Mouse (Mus musculus) hindbrain, embryonic 16.5 days (tissue): ENCODE measurements around the gene Mpdz. TPM values are rescaled to one million over a fixed set of nuclear protein-coding genes. Genes with fewer than 3 reads are reported as not detected.

Source experiments
- ATAC-seq: fragments of 200-750 bp; cut with Nextera tagmentation; 2 replicates; pipeline ENCODE4 v1.8.0; 2017; ENCODE audit warnings: moderate TSS enrichment, moderate library complexity
- H3K27ac ChIP-seq: fragments of 300-500 bp; sonication (generic); 2 replicates; pipeline ENCODE4 v1.5.1; 2014; ENCODE audit warnings: low read depth, mild to moderate bottlenecking, control low read depth, low read length, moderate library complexity
- H3K27me3 ChIP-seq: fragments of 300-500 bp; sonication (generic); replicated peaks from 2 replicates; pipeline ENCODE4 v1.6.1; 2014; ENCODE audit warnings: low read length; ENCODE audit not compliant: control insufficient read depth, insufficient read depth
- H3K36me3 ChIP-seq: fragments of 300-500 bp; sonication (generic); 2 replicates; pipeline ENCODE4 v1.6.1; 2014; ENCODE audit warnings: mild to moderate bottlenecking, low read length, moderate library complexity, mixed read lengths; ENCODE audit not compliant: control insufficient read depth, insufficient read depth
- H3K4me1 ChIP-seq: fragments of 300-500 bp; sonication (generic); 2 replicates; pipeline ENCODE4 v1.6.1; 2014; ENCODE audit warnings: low read depth, low read length; ENCODE audit not compliant: control insufficient read depth, insufficient read depth
- H3K4me2 ChIP-seq: fragments of 300-500 bp; sonication (generic); 2 replicates; pipeline ENCODE4 v1.6.1; 2014; ENCODE audit warnings: mild to moderate bottlenecking, low read length, control low read depth, moderate library complexity
- H3K4me3 ChIP-seq: fragments of 300-500 bp; sonication (generic); 2 replicates; pipeline ENCODE4 v1.5.1; 2014; ENCODE audit warnings: mild to moderate bottlenecking, low read length, control low read depth, moderate library complexity
- H3K9ac ChIP-seq: fragments of 300-500 bp; sonication (generic); 2 replicates; pipeline ENCODE4 v1.6.1; 2014; ENCODE audit warnings: low read depth, mild to moderate bottlenecking, control low read depth, low read length, moderate library complexity
- H3K9me3 ChIP-seq: fragments of 300-500 bp; sonication (generic); 2 replicates; pipeline ENCODE4 v1.6.1; 2014; ENCODE audit warnings: mild to moderate bottlenecking, low read length, moderate library complexity; ENCODE audit not compliant: control insufficient read depth
- WGBS: fragments of 180-500 bp; shearing (Covaris S2); extraction: QIAGEN DNeasy Blood & Tissue Kit; methylation state at CpG from one replicate; pipeline ENCODE4 v1.1.7; 2014; 5-methylcytosine and 5-hydroxymethylcytosine counted together
- polyA plus RNA-seq: library from polyadenylated mRNA; unstranded; fragments of >200 nt; fragmentation: Nextera tagmentation; extraction: Ambion mirVana; gene quantifications from 2 replicates; pipeline ENCODE4 v1.2.1, GENCODE M21; 2015

The Mpdz gene
- polyA plus RNA-seq, 1 experiment from 2014 or later = 11.7 TPM

- Histone ChIP-seq H3K27me3 (no peaks in the 10 kb centered on the region), H3K27ac (no peak overlapping the region), H3K4me2 (no peak overlapping the region), H3K4me1 (no peaks in the 10 kb centered on the region), H3K9ac (no peak overlapping the region), H3K4me3 (no peak overlapping the region), H3K36me3 (peaks cover 2% of the 10 kb centered on the region; the same call in 1 of the 2 replicates), H3K9me3 (no peaks in the 10 kb centered on the region)
- WGBS = 87% methylated on average over 3 of the region's 3 CpGs
- ATAC-seq = no peak
These were observed 97.5 kb downstream of the Mpdz start for GRCm38 (mm10) chr4:81345141-81345540.

GRCm38 (mm10) chr4:81333628-81333991 is 109.0 kb downstream of the Mpdz start:
- Histone ChIP-seq H3K4me1 (peaks cover 12% of the 10 kb centered on the region; the same call in 1 of the 2 replicates), H3K36me3 (no peaks in the 10 kb centered on the region), H3K9me3 (no peaks in the 10 kb centered on the region), H3K4me3 (no peak overlapping the region), H3K4me2 (no peak overlapping the region), H3K27me3 (no peaks in the 10 kb centered on the region), H3K9ac (no peak overlapping the region), H3K27ac (no peak overlapping the region)
- WGBS = 69% methylated on average over 2 of the region's 2 CpGs
- ATAC-seq = no peak

DNA sequence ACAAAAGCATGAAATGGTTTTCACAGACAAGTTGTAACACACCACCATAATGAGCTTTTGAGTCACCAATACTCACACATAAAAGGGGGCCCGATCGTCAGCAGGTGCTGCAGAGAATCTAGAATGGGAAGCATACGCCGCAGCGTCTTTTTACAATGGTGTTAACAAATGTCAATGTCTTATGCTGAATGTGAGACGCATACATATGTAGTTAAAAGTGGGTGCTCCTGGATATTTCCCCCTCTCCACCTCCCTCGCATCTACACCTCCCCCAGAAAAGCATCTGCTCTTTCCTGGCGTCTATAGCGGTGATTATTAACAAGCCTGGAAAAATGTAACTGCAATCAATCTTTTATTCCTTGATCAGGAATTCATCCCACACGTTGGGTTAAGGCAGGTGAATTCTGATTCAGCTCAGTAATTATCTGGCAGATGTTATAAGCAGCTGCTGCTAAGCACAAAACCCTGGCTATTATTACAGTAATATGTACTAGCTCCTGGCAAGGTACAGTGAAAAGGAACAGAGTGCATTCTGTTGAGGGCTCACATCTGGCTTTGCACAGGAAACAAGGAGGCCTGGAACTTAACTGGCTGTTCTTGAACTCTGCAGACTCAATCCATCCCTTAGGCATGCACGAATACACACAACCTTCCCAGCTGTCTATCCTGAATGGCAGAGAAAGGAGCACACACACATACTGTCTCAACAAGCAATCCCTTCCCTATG is 109.6 kb downstream of the Mpdz start:
- Histone ChIP-seq H3K27me3 (no peaks in the 10 kb centered on the region), H3K36me3 (no peaks in the 10 kb centered on the region), H3K9ac (no peak overlapping the region), H3K4me3 (no peak overlapping the region), H3K9me3 (no peaks in the 10 kb centered on the region), H3K4me2 (no peak overlapping the region), H3K27ac (0 out of 2 replicates have a peak overlapping the region, but pooled peaks have one; percentile 23), H3K4me1 (peaks cover 12% of the 10 kb centered on the region; the same call in 1 of the 2 replicates)
- peak; percentile 80 for ATAC-seq
- WGBS = 46% methylated on average over 11 of the region's 11 CpGs

DNA sequence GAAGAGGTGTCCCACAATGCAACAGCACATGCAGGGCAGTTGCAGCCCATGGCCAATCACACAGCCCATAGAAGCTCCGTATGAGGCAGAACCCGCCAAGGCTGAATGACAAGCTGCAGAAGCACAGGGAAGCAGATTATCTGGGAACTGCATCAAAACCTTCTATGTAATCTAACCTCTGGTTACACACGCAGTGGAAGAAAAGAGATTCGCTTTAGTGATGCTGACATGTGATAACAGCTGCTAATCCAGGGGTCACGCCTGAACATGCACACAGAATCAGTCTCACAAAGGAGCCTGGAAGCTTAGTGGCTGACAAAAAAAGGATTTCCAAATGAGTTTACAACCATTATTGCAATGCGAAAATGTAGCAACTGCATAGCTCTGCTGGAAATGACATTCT is 110.2 kb downstream of the Mpdz start:
- Histone ChIP-seq H3K4me3 (no peak overlapping the region), H3K4me2 (no peak overlapping the region), H3K27ac (no peak overlapping the region), H3K27me3 (no peaks in the 10 kb centered on the region), H3K36me3 (no peaks in the 10 kb centered on the region), H3K9ac (no peak overlapping the region), H3K4me1 (peaks cover 12% of the 10 kb centered on the region; the same call in 1 of the 2 replicates), H3K9me3 (no peaks in the 10 kb centered on the region)
- ATAC-seq = peak; percentile 61
- 43% methylated on average over 6 of the region's 6 CpGs for WGBS

- Histone ChIP-seq H3K4me3 (no peak overlapping the region), H3K4me1 (peaks cover 5% of the 10 kb centered on the region; the same call in 1 of the 2 replicates), H3K4me2 (no peak overlapping the region), H3K36me3 (no peaks in the 10 kb centered on the region), H3K9me3 (no peaks in the 10 kb centered on the region), H3K9ac (no peak overlapping the region), H3K27ac (no peak overlapping the region), H3K27me3 (no peaks in the 10 kb centered on the region)
- ATAC-seq = no peak
- WGBS = 86% methylated on average over 2 of the region's 2 CpGs
These were observed 114.9 kb downstream of the Mpdz start for GRCm38 (mm10) chr4:81327694-81328093.

- H3K36me3 ChIP-seq = 0 out of 2 replicates have a peak, but pooled peaks cover 2% of the 10 kb centered on the region
- 91% methylated on average over 4 of the region's 4 CpGs for WGBS
- H3K4me1 ChIP-seq = no peaks in the 10 kb centered on the region
- no peak overlapping the region for H3K4me2 ChIP-seq
- no peaks in the 10 kb centered on the region for H3K9me3 ChIP-seq
- H3K9ac ChIP-seq = no peak overlapping the region
- no peaks in the 10 kb centered on the region for H3K27me3 ChIP-seq
- ATAC-seq = no peak
- H3K4me3 ChIP-seq = no peak overlapping the region
- H3K27ac ChIP-seq = no peak overlapping the region
These were observed 118.8 kb downstream of the Mpdz start for GRCm38 (mm10) chr4:81323853-81324252.

GRCm38 (mm10) chr4:81322232-81322631 is 120.4 kb downstream of the Mpdz start:
- Histone ChIP-seq H3K36me3 (0 out of 2 replicates have a peak, but pooled peaks cover 2% of the 10 kb centered on the region), H3K9ac (no peak overlapping the region), H3K27me3 (no peaks in the 10 kb centered on the region), H3K9me3 (no peaks in the 10 kb centered on the region), H3K27ac (peak overlapping the region; percentile 4; the same call in 1 of the 2 replicates), H3K4me3 (no peak overlapping the region), H3K4me2 (no peak overlapping the region), H3K4me1 (no peaks in the 10 kb centered on the region)
- WGBS = 60% methylated on average over 3 of the region's 3 CpGs
- peak; percentile 40; the same call in 1 of the 2 replicates for ATAC-seq

GRCm38 (mm10) chr4:81314618-81315017 is 128.0 kb downstream of the Mpdz start:
- H3K9ac ChIP-seq = no peak overlapping the region
- H3K27ac ChIP-seq = no peak overlapping the region
- no peak overlapping the region for H3K4me3 ChIP-seq
- H3K36me3 ChIP-seq = 0 out of 2 replicates have a peak, but pooled peaks cover 2% of the 10 kb centered on the region
- 72% methylated on average over 5 of the region's 5 CpGs for WGBS
- no peak overlapping the region for H3K4me2 ChIP-seq
- no peaks in the 10 kb centered on the region for H3K27me3 ChIP-seq
- ATAC-seq = no peak
- H3K4me1 ChIP-seq = no peaks in the 10 kb centered on the region
- H3K9me3 ChIP-seq = no peaks in the 10 kb centered on the region

- H3K27ac ChIP-seq = no peak overlapping the region
- H3K9me3 ChIP-seq = no peaks in the 10 kb centered on the region
- ATAC-seq = no peak
- no peaks in the 10 kb centered on the region for H3K36me3 ChIP-seq
- WGBS = 91% methylated on average over 4 of the region's 4 CpGs
- no peak overlapping the region for H3K9ac ChIP-seq
- H3K4me3 ChIP-seq = no peak overlapping the region
- no peaks in the 10 kb centered on the region for H3K4me1 ChIP-seq
- no peaks in the 10 kb centered on the region for H3K27me3 ChIP-seq
- H3K4me2 ChIP-seq = no peak overlapping the region
These were observed 129.4 kb downstream of the Mpdz start for GRCm38 (mm10) chr4:81313246-81313645.
